Mouse (Mus musculus): ENCODE results near the gene Actl11.
A peak's percentile ranks its signal among the peaks of the same experiment; 100 is the strongest.

Actl11 gene

DNA sequence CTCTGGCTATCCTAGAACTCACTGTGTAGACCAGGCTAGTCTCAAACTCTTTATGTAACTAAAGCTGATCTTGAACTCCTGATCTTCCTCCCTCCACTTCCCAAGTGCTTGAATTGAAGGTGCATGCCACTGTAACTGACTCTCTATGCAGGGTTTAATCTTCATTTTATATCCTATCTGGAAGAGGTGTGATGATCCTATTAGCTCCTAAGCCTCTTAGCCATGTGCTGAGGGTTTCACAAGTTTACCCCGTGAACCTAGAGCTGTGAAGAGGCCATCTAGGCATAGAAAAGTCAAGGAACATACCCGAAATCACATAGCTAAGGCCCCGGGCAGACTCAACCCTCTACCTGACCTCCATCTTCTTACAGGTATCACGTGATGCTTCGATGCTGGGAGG, 8.8 kb upstream of the Actl11 start:
- no peak for DNase-seq (ENCODE audit: low read depth, low spot score)

DNA sequence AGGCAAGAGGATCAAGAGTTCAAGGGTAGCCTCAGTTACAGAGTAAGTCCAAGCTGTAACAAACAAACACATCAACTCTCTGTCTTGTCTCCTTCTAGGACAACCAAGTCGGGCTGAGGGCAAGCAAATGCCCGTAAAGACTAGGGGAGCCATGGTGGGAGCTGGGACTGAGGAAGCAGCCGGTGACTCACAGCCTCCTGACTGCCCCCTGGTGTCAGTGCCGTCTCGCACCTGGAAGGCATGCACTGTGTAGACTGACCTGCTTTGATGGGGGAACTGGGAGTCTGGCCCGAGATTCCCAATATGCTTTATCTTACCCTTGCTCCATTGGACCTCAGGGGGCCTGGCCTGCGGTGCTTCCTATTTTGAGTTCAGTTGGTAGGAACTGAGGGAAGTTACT, 5.2 kb upstream of the Actl11 start:
- DNase-seq (ENCODE audit: low read depth, low spot score) = peak; percentile 39

DNA sequence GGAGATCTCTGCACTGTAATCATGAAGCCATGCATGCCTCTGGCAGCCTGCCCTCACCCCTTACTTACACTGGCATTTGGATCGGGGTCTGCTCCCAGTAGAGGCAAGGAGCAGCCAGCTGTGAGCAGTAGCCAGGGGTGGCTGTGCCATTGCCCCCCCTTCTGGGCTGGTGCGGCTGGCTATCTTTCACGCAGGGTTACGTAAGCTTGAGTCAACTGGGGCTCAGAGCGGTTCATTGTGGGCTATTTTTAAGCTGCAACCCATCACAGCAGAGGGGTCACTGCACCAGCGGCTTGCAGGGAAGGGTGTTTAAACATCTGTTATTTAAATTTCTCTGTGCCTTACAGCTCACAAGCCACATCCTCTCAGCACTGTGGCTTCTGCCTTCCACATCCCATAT, 4.3 kb upstream of the Actl11 start:
- peak; percentile 76 for DNase-seq (ENCODE audit: low read depth, low spot score)

DNA sequence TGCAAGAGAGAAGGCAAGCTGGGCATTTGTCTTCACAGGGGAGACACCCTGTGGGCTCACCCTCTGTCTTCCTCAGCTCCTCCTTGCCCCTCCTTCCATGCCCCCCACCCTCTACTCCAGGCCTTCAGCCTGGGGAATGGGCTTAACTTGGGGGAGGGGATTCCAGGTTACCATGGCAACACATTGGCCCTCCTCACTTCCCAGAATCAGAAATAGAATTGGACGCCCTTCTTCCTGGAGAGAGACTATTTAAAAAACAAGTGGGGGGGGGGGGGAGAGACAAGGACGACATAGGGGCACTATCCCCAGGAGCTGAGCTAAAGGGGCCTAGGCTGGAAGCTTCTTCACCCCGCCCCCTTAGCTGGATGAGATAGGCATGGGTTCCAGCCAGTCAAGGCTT, 3.0 kb upstream of the Actl11 start:
- DNase-seq (ENCODE audit: low read depth, low spot score) = no peak

DNA sequence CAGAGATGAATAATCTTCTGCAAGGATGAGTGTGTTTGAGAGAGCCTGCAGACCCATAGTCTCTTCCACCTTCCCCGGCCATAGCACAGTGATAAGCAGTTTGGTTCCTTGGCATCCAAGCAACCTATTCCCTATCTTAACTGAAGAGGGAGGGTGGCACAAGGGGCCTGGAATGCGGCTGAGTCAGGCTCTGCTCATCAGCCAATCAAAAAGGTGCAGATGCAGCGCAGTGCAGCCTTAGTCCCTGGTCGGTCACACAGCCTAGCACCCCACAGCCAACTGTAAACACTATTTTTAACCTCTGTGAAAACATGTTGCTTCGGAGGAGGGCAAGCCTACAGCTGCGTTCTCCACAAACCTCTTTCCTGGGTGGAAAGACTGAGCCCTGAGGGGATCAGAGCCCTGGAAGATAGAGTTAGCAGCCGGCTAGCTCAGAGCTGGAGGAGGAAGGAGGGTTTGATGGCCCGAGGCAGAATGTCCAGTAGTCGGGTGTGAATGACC, 1.3 kb upstream of the Actl11 start:
- peak; percentile 72 for DNase-seq (ENCODE audit: low read depth, low spot score)

DNA sequence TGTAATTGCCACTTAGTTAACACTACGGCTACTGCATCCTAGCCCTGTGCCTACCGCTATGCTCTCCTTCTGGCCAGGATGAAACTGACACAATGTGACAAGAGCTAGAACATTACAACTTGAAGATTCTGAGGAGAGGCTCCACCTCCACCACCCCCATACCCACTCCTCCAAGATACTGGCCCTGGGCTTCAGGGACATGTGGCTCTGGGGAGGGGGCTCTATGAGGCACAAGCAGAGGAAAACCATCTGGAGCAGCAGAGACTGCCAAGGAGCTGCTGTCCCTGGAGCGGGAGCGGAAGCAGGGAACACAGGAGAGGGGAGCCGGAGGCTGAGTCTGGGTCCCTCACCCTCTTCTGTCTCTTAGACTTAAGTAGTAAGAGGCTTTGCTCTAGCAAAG, 520 bp upstream of the Actl11 start:
- DNase-seq (ENCODE audit: low read depth, low spot score) = no peak

DNA sequence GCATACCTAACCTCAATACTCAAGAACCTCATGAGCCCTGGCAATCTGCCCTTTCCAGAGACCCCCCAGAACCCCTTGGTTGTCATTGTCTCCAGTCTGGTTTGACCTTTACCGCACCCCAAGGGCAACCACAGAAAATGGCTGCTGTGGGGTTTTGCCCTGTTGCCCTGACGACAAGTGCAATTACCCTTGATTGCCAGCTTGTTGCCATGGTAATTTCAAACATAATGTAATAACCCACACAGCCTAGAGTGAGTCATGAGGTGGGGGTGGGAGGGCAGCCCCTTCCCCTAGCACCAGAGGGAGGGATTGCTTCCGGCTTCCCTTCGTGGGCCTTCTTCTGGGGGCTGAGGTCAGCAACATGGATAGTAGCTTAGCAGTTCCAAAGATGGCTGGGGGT, 4.0 kb downstream of the Actl11 start:
- peak; percentile 59 for DNase-seq (ENCODE audit: low read depth, low spot score)

DNA sequence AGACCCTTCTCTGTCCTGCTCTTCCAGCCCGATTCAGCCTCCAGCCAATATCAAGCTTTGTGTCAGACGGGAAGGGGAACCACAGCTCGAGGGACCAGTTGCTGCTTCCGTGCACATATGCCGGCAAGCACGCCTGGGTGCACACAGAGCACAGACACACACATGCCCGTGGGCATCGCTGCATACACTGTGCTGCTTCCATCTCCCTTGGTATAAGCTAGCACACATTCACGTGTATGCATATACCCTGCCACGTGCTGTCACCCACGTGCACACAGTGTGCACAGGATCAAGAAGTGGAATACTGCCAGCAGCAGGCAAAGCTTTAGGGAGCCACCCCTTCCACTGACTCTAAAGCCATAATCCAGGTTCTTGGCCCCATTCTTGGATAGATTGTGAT, 5.9 kb downstream of the Actl11 start:
- DNase-seq (ENCODE audit: low read depth, low spot score) = peak; percentile 70

DNA sequence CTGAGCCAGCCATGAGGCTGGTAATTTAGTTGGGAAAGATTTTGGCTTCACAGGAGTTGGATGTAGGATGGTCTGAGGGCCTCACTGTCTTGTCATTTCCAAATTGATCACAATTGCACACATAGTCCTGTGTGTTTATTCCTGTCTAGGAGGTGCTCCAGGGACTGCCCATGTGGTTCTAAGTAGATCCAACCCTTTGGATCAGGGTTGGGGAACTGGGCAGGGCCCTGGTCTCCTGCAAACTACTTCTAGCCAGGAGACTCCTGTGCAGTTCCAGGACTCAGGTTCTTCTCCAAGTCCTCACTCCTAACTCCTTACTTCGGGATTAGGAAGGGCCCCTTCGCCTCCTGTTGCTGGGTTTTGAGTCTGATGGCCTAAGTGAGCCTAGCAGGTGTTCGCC, 7.1 kb downstream of the Actl11 start, which contains the start of gene Camkv:
TSS of gene Camkv (plus strand) at position 301 of the 400 bp plus-strand sequence.
- DNase-seq (ENCODE audit: low read depth, low spot score) = no peak

DNA sequence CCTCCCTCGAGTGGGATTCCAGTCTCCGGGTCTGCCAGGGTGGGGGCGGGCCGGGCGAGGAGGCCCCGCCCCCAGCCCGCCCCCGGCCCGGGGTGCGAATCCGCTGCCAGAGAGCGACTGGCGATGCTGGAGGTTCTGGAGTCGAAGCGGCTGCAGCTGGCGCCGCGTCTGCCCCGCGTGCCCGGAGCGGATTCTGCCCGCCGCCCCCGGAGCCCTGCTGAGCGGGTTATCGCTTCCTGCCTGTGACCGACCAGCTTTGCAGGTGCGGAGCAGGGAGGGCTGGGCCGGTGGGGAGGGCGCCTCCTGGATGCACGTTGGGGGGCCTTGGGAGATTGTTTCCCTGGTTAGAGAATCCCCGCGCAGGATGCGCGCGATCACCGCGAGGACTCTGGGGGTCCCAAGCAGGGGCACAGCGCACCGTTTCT, 7.5 kb downstream of the Actl11 start:
- peak; percentile 68 for DNase-seq (ENCODE audit: low read depth, low spot score)

DNA sequence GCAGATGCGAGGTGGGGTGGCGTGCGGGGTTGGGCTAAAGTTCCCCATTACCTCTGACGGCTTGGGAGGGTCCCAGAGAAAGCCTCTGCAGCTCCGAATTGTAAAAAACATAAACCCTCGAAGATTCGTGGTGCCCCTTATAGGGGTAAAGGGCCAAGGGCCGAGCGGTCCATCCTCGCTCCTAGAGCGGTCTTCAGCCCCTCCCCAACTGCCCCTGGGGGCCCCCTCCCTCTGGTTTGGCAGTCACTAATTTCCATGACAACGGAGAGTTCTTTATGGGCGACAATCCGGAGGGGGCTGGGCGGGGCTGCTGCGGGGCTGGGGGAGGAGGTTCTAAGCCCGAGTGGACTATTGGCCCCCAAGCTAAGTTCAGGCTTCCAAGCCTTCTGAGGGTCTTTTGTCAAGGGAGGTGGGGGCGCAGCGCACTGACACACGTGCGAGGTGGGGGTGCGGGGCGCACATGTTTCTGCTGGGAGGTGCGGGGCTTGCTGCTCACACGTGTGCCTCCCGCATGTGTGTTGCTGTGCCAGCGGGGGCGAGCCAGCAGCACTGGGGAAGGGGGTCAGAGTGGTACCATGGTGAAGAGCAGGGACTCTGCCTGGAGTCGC, 8.1 kb downstream of the Actl11 start:
- DNase-seq (ENCODE audit: low read depth, low spot score) = peak; percentile 69

DNA sequence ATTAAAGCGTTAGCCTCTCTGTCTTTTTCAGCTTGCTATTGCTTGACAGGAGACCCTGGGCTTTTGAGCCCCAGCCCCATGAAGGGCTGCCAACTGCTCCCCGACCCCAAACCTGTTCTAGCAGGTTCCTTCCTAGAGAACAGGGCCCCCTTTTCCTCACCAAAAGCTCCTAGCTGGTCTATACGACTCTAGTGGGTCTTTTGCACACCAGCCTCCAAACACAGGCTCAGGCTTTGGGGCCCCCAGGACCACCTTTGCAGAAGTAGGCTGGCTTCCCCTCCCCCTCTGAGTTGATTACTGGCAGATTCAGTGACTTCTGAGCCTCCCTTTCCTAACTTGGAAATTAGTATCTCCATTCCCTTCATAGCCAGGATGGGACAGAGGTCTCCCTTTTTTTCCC, 8.6 kb downstream of the Actl11 start:
- no peak for DNase-seq (ENCODE audit: low read depth, low spot score)

DNA sequence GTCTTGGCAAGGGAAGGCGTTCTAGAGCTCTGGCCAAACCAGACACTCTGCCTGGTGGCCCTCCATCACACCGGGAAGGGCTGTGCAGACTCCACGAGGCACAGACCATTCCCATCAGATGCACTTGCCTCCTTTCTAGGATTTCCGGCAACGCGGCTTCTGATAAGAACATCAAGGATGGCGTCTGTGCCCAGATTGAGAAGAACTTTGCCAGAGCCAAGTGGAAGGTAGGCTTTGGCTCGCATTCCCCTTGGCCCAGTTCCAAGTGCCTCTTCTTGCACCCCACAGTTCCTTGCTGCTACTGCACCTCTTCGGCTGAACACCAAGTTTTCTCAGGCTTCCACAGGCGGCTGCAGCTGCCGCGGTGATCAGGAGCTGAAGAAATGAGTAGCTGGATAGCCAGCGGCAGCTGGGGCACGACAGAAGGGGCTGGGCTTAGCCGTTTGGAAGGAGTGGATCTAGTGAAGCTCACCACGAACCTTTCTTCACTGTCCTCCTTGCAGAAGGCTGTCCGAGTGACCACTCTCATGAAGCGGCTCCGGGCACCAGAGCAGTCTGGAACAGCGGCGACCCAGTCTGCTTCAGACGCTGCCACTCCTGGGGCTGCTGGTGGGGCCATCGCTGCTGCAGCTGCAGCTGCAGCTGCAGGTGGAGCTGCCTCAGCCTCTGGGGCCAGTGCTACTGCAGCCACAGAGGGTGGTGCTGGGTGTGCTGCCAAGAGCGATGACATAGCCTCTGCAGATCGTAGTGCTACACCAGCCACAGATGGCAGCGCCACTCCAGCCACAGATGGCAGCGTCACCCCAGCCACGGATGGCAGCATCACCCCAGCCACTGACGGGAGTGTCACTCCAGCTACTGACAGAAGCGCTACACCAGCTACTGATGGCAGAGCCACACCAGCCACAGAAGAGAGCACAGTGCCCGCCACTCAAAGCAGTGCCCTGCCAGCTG, 19.2 kb downstream of the Actl11 start:
- DNase-seq (ENCODE audit: low read depth, low spot score) = peak; percentile 82

DNA sequence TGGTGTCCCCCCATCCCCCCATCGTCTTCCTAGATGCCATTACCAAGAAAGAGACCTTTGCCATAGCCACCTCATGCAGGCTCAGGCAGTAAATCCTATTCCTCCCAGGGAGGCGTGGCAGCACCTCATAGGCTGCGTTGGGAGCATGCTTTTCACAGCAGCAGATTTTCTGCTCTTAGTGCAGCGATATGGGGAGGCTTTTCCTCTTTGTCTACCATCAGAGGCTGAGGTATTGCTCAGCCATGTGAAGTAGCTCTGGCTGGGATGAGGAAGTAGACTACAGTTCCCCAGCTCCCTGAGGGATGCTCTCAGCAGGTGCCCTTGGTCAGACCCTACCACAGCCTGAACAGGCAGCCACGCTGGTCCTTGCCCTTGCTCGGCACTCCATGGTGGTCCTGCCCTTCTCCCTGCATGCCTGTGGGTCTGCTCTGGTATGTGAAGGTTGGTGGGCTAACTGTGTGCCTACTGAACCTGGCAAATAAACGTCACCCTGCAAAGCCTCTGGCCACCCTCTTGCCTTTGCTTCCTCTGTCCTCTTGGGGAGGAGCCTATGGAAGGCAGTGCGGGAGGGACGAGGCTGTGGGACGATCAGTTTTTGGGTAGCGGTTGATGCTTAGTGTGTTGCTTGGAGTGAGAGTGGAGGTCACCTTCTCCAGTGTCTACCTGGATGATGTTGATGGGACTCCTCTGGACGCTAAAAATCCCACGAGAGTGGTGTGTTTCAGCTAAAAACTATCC, 21.1 kb downstream of the Actl11 start:
- DNase-seq (ENCODE audit: low read depth, low spot score) = no peak

DNA sequence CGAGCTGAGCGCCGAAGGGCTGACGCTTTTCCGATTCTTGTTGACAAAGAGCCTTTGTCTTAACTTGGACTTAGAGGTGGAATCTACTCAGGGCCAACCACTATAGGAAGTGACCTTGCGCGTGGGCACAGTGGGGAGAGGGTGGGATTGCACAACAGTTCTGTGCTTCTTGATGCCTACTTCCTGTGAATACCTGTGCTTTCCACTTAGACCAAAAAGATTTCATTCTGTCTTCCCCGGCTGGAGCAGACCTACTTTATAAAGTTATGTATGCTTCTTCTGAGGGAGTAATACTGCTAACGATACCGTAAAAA, 21.6 kb downstream of the Actl11 start, which contains the start of gene Traip:
TSS of gene Traip (plus strand) at position 215 of the 314 bp plus-strand sequence.
- no peak for DNase-seq (ENCODE audit: low read depth, low spot score)

DNA sequence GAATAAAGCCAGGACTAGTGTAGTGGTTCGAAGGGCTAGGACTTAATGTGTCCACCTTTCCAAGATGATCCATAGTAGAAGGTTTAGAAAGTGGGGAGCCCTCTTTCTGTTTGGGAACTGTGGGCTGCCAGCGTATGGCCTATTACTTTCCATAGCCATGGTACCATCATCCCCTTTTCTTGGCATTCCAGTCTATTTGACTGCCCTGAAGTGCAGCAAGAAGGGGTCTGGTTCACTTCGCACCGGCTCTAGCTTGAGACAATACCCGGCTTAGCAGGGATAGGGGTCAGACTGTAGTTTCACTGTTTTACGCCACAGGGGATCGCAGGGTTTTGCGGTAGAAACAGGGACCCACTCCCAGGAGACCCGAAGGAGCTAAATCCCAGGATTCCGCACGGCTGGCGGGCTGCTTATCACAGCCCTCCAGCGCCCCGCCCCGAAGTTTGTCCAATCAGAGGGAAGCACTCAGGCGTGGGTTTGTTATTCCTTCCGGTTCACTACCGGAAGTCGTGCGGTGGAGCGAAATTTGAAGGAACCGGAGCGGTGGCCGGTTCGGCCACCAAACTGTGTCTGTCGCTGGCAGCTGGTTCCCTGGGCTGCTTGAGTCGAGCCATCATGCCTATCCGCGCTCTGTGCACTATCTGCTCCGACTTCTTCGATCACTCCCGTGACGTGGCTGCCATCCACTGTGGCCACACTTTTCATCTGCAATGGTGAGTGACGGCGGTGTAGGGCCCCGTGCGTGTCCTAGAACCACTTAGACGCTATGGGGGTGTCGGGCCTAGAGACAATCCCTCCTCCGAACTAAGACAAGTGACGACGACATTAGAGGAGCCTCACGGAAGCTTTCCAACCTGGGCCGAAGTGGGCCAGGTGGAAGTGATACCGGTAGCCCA, 22.4 kb downstream of the Actl11 start:
- DNase-seq (ENCODE audit: low read depth, low spot score) = peak; percentile 94

DNA sequence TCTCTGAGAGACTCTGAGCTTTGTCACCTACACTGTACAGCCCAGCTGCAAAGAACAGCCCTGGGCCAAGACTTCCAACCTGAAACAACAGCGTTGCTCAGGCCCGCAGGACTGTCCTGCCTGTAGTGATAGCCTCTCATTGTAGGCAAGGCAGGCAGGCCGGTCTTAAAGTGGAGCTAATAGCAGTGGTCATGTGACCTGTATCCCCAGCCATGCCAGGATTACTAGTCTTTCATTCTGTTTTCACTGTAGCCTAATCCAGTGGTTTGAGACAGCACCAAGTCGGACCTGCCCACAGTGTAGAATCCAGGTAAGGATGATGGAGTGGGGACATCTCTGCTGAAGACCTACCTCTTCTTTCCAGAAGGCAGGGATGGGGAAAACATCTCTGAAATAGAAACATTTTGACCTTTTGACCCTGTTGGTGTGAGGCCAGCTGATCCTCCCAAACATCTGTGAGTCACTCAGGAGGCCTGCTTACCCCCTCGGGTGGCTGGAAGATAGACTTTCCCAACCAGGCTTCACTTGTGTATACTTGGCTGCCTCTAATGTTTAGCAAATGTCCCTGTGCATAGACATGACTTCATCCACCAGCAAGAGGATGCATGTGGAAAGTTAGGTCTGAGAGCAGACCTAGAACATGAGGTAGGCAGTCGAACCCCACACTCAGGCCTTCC, 27.5 kb downstream of the Actl11 start:
- DNase-seq (ENCODE audit: low read depth, low spot score) = no peak

DNA sequence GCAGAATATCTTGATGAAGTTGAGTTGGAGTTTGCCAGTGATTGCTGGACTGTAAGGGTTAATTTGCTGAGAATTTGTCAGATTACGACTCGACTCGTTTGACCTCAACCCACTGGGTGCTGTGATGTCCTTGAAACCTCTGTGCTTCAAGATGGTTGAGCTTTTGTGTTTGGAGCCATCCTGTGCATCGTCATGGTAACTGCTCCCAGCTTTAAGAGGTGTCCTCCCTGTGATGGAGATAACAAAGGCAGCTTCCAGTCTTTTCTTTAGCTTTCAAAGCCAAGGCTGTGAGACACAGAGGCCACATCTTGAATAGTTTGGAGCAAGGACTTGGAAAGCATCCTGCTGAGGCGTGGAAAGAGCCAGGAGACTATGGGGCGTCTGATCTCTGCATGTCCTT, 28.9 kb downstream of the Actl11 start:
- DNase-seq (ENCODE audit: low read depth, low spot score) = no peak

DNA sequence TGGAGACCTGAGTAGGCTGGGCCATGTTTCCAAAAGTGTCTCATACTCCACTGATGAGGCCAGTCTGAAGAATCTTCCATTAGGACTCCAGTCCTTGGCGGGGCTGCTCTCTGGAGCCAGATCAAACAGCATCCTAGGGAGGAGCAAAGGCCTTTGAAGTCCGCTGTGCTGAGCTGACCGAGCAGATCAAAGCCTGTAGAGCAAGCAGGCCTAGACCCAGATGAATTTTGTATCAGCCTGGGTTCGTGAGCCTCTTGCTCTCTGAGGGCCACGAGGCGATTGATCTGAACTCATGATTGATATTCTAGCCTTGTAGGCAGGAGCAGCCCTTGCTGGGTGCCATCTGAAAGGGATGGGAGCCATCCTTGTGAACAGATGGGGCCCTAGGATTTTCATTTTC, 31.6 kb downstream of the Actl11 start:
- peak; percentile 41 for DNase-seq (ENCODE audit: low read depth, low spot score)

DNA sequence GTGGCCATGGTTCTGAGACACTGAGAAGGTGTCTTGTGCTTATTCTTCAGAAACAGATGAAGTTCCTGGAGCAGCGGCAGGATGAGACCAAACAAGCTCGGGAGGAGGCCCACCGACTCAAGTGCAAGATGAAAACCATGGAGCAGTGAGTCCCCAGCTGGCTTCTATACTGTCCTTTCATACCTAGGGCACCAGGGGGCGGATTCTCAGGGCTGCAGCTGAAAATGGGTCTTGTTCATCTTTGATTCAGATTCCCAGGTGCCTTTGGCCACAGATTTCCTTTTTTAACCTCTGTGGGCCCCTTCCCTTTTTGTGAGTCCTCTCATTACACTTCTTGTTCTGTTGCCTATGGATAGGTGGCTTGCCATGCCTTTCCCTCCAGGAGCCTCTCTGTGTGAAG, 32.7 kb downstream of the Actl11 start:
- DNase-seq (ENCODE audit: low read depth, low spot score) = no peak

DNA sequence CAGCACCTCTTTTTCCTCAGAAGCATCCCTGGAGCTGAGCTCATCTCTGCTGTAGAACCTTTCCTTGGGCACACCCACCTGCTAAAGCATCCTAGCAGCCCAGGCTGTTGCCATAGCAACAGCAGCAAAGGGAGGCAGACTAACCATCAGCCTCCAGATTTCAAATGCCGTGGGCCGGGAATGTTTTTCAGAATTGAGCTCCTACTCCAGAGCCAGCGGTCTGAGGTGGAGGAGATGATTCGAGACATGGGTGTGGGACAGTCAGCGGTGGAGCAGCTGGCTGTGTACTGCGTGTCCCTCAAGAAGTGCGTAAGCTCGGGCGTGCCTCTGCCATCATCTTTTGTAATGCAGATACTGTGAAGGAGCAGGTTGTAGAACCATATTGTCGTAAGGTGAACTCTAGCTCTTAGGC, 33.1 kb downstream of the Actl11 start:
- DNase-seq (ENCODE audit: low read depth, low spot score) = peak; percentile 96
